Mouse (Mus musculus) stomach, postnatal 0 days (tissue): ENCODE measurements around the gene Cntn6.

Experiments used
- CTCF ChIP-seq: IDR thresholded peaks from 2 replicates; pipeline ENCODE4 v1.5.1; 2016; ENCODE audit warnings: antibody characterized with exemption, low read depth, mild to moderate bottlenecking, moderate library complexity
- EP300 ChIP-seq: optimal IDR thresholded peaks from 2 replicates; pipeline ENCODE3; 2016; ENCODE audit warnings: antibody characterized with exemption

- TF ChIP-seq EP300: no peak
- TF ChIP-seq CTCF: no peak
Observed at GRCm38 (mm10) chr6:104602894-104603293, 110.3 kb downstream of the Cntn6 start.
